Mouse (Mus musculus): Measurements from ENCODE around the gene Dhx40.

DNA sequence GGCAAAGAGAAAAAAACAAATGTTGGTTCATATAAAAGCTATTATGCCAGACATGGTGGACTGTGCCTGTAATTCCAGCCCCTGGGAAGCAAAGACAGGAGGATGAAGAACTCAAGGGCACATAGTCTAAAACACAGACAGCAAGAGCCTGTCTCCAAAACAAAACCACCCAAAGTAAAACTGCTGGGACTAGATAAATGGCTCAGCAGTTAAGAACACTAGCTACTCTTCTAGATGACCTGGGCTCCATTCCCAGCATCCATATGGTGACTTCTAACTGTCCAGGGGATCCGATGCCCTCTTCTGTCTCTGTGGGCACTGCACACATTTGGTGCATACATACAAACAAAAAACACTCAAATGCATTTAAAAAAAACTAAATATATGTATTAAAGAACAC is 56.5 kb downstream of the Dhx40 start:
- TF ChIP-seq CTCF (IDR thresholded peaks at IDR 0.05; ENCODE audit: low read depth, low read length): no peak
- TF ChIP-seq POLR2A (IDR thresholded peaks at IDR 0.05; ENCODE audit: insufficient read depth, low read length): no peak
- no peak for TF ChIP-seq EP300 (IDR thresholded peaks at IDR 0.05; ENCODE audit: insufficient read depth, low read depth, low read length)

All from ES-Bruce4 (cell line).